Mouse (Mus musculus): ENCODE measurements around the gene Gtf2i. TPM values are rescaled to one million over a fixed set of nuclear protein-coding genes. Genes with fewer than 3 reads are reported as not detected.
"Not testable (repeated sequence)": the region's sequence is repeated elsewhere in the genome, so short reads cannot be mapped to it uniquely, and the experiment has no call there.

Gene Gtf2i
- polyA plus RNA-seq, 1 experiment: 157 TPM

- DNase-seq: no peak
- Histone ChIP-seq H3K4me1 (ENCODE audit: control insufficient read depth, insufficient read depth, low read length) (no peaks in the 10 kb centered on the region), H3K27ac (ENCODE audit: insufficient read depth, low read length) (no peak overlapping the region), H3K27me3 (ENCODE audit: control insufficient read depth, insufficient read depth, low read length) (no peaks in the 10 kb centered on the region), H3K4me3 (replicated peaks; ENCODE audit: insufficient read depth, low read depth, low read length) (no peak overlapping the region)
- TF ChIP-seq CTCF (IDR thresholded peaks at IDR 0.05; ENCODE audit: borderline replicate concordance, insufficient read depth, low read depth, low read length): no peak
- no peak for TF ChIP-seq POLR2A (IDR thresholded peaks at IDR 0.05; ENCODE audit: borderline replicate concordance, insufficient read depth, low read length)
- 81% methylated on average over 8 of the region's 8 CpGs for WGBS
These were observed 29.5 kb upstream of the Gtf2i start for GRCm38 (mm10) chr5:134344076-134344475.

GRCm38 (mm10) chr5:134343530-134343929, 29.0 kb upstream of the Gtf2i start:
- 90% methylated on average over 4 of the region's 4 CpGs for WGBS
- not testable (repeated sequence) for DNase-seq; H3K27ac ChIP-seq (ENCODE audit: insufficient read depth, low read length); H3K4me1 ChIP-seq (ENCODE audit: control insufficient read depth, insufficient read depth, low read length); H3K4me3 ChIP-seq (replicated peaks; ENCODE audit: insufficient read depth, low read depth, low read length); H3K27me3 ChIP-seq (ENCODE audit: control insufficient read depth, insufficient read depth, low read length)

GRCm38 (mm10) chr5:134342503-134343205, 28.1 kb upstream of the Gtf2i start:
- WGBS: 81% methylated on average over 18 of the region's 18 CpGs
- Histone ChIP-seq H3K4me3 (replicated peaks; ENCODE audit: insufficient read depth, low read depth, low read length) (no peak overlapping the region), H3K4me1 (ENCODE audit: control insufficient read depth, insufficient read depth, low read length) (no peaks in the 10 kb centered on the region)

GRCm38 (mm10) chr5:134341721-134342120, 27.2 kb upstream of the Gtf2i start:
- Histone ChIP-seq H3K4me1 (ENCODE audit: control insufficient read depth, insufficient read depth, low read length) (no peaks in the 10 kb centered on the region), H3K4me3 (replicated peaks; ENCODE audit: insufficient read depth, low read depth, low read length) (no peak overlapping the region), H3K27ac (ENCODE audit: insufficient read depth, low read length) (no peak overlapping the region), H3K27me3 (ENCODE audit: control insufficient read depth, insufficient read depth, low read length) (no peaks in the 10 kb centered on the region)
- TF ChIP-seq CTCF (IDR thresholded peaks at IDR 0.05; ENCODE audit: borderline replicate concordance, insufficient read depth, low read depth, low read length) (no peak), POLR2A (IDR thresholded peaks at IDR 0.05; ENCODE audit: borderline replicate concordance, insufficient read depth, low read length) (no peak)
- WGBS: 90% methylated on average over 5 of the region's 5 CpGs
- no peak for DNase-seq

More at GRCm38 (mm10) chr5:134342503-134343205, 28.1 kb upstream of the Gtf2i start:
- TF ChIP-seq POLR2A (IDR thresholded peaks at IDR 0.05; ENCODE audit: borderline replicate concordance, insufficient read depth, low read length): no peak
- no peak for TF ChIP-seq CTCF (IDR thresholded peaks at IDR 0.05; ENCODE audit: borderline replicate concordance, insufficient read depth, low read depth, low read length)
- DNase-seq: no peak
- no peaks in the 10 kb centered on the region for H3K27me3 ChIP-seq (ENCODE audit: control insufficient read depth, insufficient read depth, low read length)
- H3K27ac ChIP-seq (ENCODE audit: insufficient read depth, low read length): no peak overlapping the region

- WGBS: 50% methylated on average over 10 of the region's 10 CpGs
- Histone ChIP-seq H3K4me3 (replicated peaks; ENCODE audit: insufficient read depth, low read depth, low read length) (no peak overlapping the region), H3K4me1 (ENCODE audit: control insufficient read depth, insufficient read depth, low read length) (no peaks in the 10 kb centered on the region), H3K27ac (ENCODE audit: insufficient read depth, low read length) (no peak overlapping the region), H3K27me3 (ENCODE audit: control insufficient read depth, insufficient read depth, low read length) (no peaks in the 10 kb centered on the region)
- no peak for DNase-seq
- TF ChIP-seq CTCF (IDR thresholded peaks at IDR 0.05; ENCODE audit: borderline replicate concordance, insufficient read depth, low read depth, low read length) (peak; percentile 33; the same call in 1 of the 2 replicates), POLR2A (IDR thresholded peaks at IDR 0.05; ENCODE audit: borderline replicate concordance, insufficient read depth, low read length) (no peak)
These were observed 26.8 kb upstream of the Gtf2i start for GRCm38 (mm10) chr5:134341321-134341720.

- H3K27me3 ChIP-seq (ENCODE audit: control insufficient read depth, insufficient read depth, low read length): no peaks in the 10 kb centered on the region
- no peak for DNase-seq
- no peak overlapping the region for H3K4me3 ChIP-seq (replicated peaks; ENCODE audit: insufficient read depth, low read depth, low read length)
- WGBS: 18% methylated on average over 6 of the region's 6 CpGs
- no peak for TF ChIP-seq POLR2A (IDR thresholded peaks at IDR 0.05; ENCODE audit: borderline replicate concordance, insufficient read depth, low read length)
- no peak for TF ChIP-seq CTCF (IDR thresholded peaks at IDR 0.05; ENCODE audit: borderline replicate concordance, insufficient read depth, low read depth, low read length)
- no peak overlapping the region for H3K27ac ChIP-seq (ENCODE audit: insufficient read depth, low read length)
- H3K4me1 ChIP-seq (ENCODE audit: control insufficient read depth, insufficient read depth, low read length): no peaks in the 10 kb centered on the region
These were observed 25.6 kb upstream of the Gtf2i start for GRCm38 (mm10) chr5:134340101-134340522.

- H3K4me3 ChIP-seq (replicated peaks; ENCODE audit: insufficient read depth, low read depth, low read length); H3K4me1 ChIP-seq (ENCODE audit: control insufficient read depth, insufficient read depth, low read length); H3K27ac ChIP-seq (ENCODE audit: insufficient read depth, low read length); DNase-seq; H3K27me3 ChIP-seq (ENCODE audit: control insufficient read depth, insufficient read depth, low read length): not testable (repeated sequence)
- WGBS: 50% methylated on average over 2 of the region's 2 CpGs
These were observed 22.5 kb upstream of the Gtf2i start for GRCm38 (mm10) chr5:134337012-134337411.

- no peak for DNase-seq
- Histone ChIP-seq H3K27me3 (ENCODE audit: control insufficient read depth, insufficient read depth, low read length) (no peaks in the 10 kb centered on the region), H3K4me3 (replicated peaks; ENCODE audit: insufficient read depth, low read depth, low read length) (no peak overlapping the region), H3K4me1 (ENCODE audit: control insufficient read depth, insufficient read depth, low read length) (no peaks in the 10 kb centered on the region), H3K27ac (ENCODE audit: insufficient read depth, low read length) (no peak overlapping the region)
- TF ChIP-seq POLR2A (IDR thresholded peaks at IDR 0.05; ENCODE audit: borderline replicate concordance, insufficient read depth, low read length) (no peak), CTCF (IDR thresholded peaks at IDR 0.05; ENCODE audit: borderline replicate concordance, insufficient read depth, low read depth, low read length) (no peak)
- WGBS: 42% methylated on average over 8 of the region's 8 CpGs
These were observed 18.2 kb upstream of the Gtf2i start for GRCm38 (mm10) chr5:134332743-134333142.

Measured in cerebellum, adult 2 months (tissue).